Mouse (Mus musculus) neural tube, embryonic 14.5 days (tissue): ENCODE measurements around the gene Eml6. TPM values are rescaled to one million over a fixed set of nuclear protein-coding genes. Genes with fewer than 3 reads are reported as not detected.
"Not testable (repeated sequence)": the region's sequence is repeated elsewhere in the genome, so short reads cannot be mapped to it uniquely, and the experiment has no call there.

Source experiments
- ATAC-seq: fragments of 200-750 bp; cut with Nextera tagmentation; 2 replicates; pipeline ENCODE4 v1.8.0; 2017; ENCODE audit warnings: low read depth, mild to moderate bottlenecking, moderate TSS enrichment, moderate library complexity
- H3K27ac ChIP-seq: fragments of 300-500 bp; sonication (generic); 2 replicates; pipeline ENCODE4 v1.5.1; 2014; ENCODE audit warnings: low read depth, mild to moderate bottlenecking, control low read depth, low read length, moderate library complexity, mixed read lengths
- H3K27me3 ChIP-seq: fragments of 300-500 bp; sonication (generic); 2 replicates; pipeline ENCODE4 v1.6.1; 2014; ENCODE audit warnings: low read length; ENCODE audit not compliant: control insufficient read depth, insufficient read depth
- H3K36me3 ChIP-seq: fragments of 300-500 bp; sonication (generic); 2 replicates; pipeline ENCODE4 v1.6.1; 2014; ENCODE audit warnings: low read length, mixed read lengths; ENCODE audit not compliant: control insufficient read depth, insufficient read depth
- H3K4me1 ChIP-seq: fragments of 300-500 bp; sonication (generic); 2 replicates; pipeline ENCODE4 v1.6.1; 2014; ENCODE audit warnings: low read length; ENCODE audit not compliant: control insufficient read depth, insufficient read depth
- H3K4me2 ChIP-seq: fragments of 300-500 bp; sonication (generic); 2 replicates; pipeline ENCODE4 v1.6.1; 2014; ENCODE audit warnings: mild to moderate bottlenecking, low read depth, low read length, control low read depth
- H3K4me3 ChIP-seq: fragments of 300-500 bp; sonication (generic); 2 replicates; pipeline ENCODE4 v1.5.1; 2014; ENCODE audit warnings: low read depth, low read length, control low read depth, mixed read lengths
- H3K9ac ChIP-seq: fragments of 300-500 bp; sonication (generic); replicated peaks from 2 replicates; pipeline ENCODE4 v1.6.1; 2014; ENCODE audit warnings: low read depth, mild to moderate bottlenecking, control low read depth, low read length, mixed read lengths
- H3K9me3 ChIP-seq: fragments of 300-500 bp; sonication (generic); 2 replicates; pipeline ENCODE4 v1.6.1; 2016; ENCODE audit warnings: low read length; ENCODE audit not compliant: control insufficient read depth
- WGBS: fragments of 180-500 bp; shearing (Covaris S2); extraction: QIAGEN DNeasy Blood & Tissue Kit; methylation state at CpG from one replicate; pipeline ENCODE4 v1.1.7; 2014; 5-methylcytosine and 5-hydroxymethylcytosine counted together
- polyA plus RNA-seq: library from polyadenylated mRNA; unstranded; fragments of >200 nt; fragmentation: Nextera tagmentation; extraction: Ambion mirVana; gene quantifications from 2 replicates; pipeline ENCODE4 v1.2.1, GENCODE M21; 2014

The Eml6 gene
- polyA plus RNA-seq, 1 experiment from 2014 or later: 10.3 TPM

DNA sequence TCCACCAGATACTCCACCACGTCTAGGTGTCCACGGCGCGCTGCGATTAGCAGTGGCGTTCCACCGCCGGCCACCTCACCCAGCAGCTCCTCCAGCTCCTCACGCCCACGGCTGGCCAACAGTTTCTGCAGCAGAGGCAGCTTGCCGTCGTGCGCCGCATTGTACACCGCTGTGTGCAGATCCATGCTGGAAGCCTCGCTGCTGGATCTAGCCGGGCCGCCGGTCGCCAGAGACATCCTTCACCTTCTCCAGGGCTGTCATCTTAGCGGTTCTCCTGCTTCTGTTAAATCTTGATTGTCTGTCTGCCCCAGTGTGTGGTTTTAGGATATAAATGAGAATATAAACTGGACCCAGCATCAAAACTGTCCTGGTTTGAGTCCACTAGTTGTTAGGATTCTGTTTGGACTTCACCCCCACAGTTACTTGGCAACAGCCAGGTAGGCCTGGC is 200.5 kb downstream of the Eml6 start, which contains the start of gene 4931440F15Rik:
Gene 4931440F15Rik, minus strand, starts transcription at position 398 of the 448 bp plus-strand sequence.
- 40% methylated on average over 21 of the region's 21 CpGs for WGBS
- H3K27ac ChIP-seq, H3K4me1 ChIP-seq, H3K4me3 ChIP-seq, H3K4me2 ChIP-seq, H3K36me3 ChIP-seq, H3K27me3 ChIP-seq, H3K9me3 ChIP-seq, H3K9ac ChIP-seq, ATAC-seq: not testable (repeated sequence)

DNA sequence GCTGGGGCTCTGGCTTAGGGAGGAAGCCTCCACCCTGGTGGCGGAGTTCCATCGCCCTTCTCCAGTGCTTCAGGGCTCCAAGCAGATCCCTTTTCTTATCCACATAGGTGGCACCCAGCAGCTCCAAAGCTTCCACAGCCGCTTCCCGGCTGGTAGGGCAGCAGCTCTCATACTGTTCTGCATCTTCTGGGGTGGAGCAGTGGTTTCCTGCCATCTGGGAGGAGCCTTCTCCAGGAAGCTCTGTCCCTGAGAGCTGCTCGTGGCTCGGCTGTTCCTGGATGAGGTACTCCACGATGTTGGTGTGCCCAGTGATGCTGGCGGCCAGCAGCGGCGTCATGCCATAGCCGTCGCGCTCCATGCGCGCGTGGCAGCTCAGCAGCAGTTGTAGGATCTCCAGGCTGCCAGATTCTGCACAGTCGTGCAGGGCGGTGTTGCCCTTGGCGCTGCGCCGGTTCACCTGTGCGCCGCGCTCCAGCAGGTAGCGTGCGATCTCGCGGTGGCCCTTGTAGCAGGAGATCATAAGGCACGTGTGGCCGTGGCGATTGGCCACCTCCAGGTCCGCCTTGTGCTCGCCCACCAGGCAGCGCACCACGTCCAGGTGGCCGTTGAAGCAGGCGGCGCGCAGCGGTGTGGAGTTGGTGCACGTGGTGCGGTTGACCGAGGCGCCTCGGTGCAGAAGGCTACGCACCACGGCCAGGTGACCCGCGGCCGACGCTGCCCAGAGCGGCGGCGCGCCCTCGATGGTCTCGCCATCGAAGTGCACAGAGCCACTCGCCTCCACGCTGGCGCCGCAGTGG is 201.2 kb downstream of the Eml6 start:
- not testable (repeated sequence) for H3K9me3 ChIP-seq, H3K27ac ChIP-seq, H3K4me2 ChIP-seq, H3K4me1 ChIP-seq, H3K9ac ChIP-seq, H3K27me3 ChIP-seq, H3K4me3 ChIP-seq, H3K36me3 ChIP-seq
- WGBS: 20% methylated on average over 50 of the region's 62 CpGs
- ATAC-seq: peak; percentile 55; the same call in 1 of the 2 replicates

GRCm38 (mm10) chr11:29823141-29823540 is 202.7 kb downstream of the Eml6 start:
- H3K4me1 ChIP-seq: no peaks in the 10 kb centered on the region
- H3K27ac ChIP-seq: no peak overlapping the region
- no peak overlapping the region for H3K9ac ChIP-seq
- no peak overlapping the region for H3K4me3 ChIP-seq
- 94% methylated on average over 2 of the region's 2 CpGs for WGBS
- H3K4me2 ChIP-seq: no peak overlapping the region
- H3K9me3 ChIP-seq: no peaks in the 10 kb centered on the region
- ATAC-seq: no peak
- H3K27me3 ChIP-seq: no peaks in the 10 kb centered on the region
- no peaks in the 10 kb centered on the region for H3K36me3 ChIP-seq

- Histone ChIP-seq H3K27me3 (no peaks in the 10 kb centered on the region), H3K36me3 (no peaks in the 10 kb centered on the region), H3K27ac (no peak overlapping the region), H3K9me3 (no peaks in the 10 kb centered on the region), H3K4me1 (no peaks in the 10 kb centered on the region), H3K4me2 (no peak overlapping the region), H3K9ac (no peak overlapping the region), H3K4me3 (no peak overlapping the region)
- no peak for ATAC-seq
Measured at GRCm38 (mm10) chr11:29815670-29816069, 210.2 kb downstream of the Eml6 start.

GRCm38 (mm10) chr11:29815261-29815660 is 210.6 kb downstream of the Eml6 start:
- no peaks in the 10 kb centered on the region for H3K36me3 ChIP-seq
- no peak overlapping the region for H3K27ac ChIP-seq
- no peaks in the 10 kb centered on the region for H3K27me3 ChIP-seq
- no peaks in the 10 kb centered on the region for H3K4me1 ChIP-seq
- ATAC-seq: no peak
- H3K4me2 ChIP-seq: no peak overlapping the region
- no peak overlapping the region for H3K9ac ChIP-seq
- no peaks in the 10 kb centered on the region for H3K9me3 ChIP-seq
- H3K4me3 ChIP-seq: no peak overlapping the region
- WGBS: 94% methylated on average over 3 of the region's 3 CpGs

DNA sequence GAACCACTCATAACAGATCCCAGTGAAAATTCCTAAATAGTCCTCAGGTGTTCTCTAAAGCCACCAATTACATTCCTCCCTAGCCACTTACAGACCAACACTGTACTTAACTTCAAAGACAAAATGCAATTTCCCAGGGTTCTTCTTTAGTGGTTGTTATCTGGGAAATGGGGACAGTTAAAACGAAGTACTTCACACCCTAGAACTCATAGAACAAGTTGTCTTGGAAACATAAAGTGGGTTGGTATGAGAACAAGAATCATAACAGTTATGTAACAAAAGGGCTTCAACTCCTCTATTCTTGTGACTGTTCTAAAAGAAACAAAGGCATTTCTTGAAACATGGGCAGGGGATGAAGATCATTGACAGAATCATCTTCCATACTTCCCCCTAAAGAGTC is 212.6 kb downstream of the Eml6 start:
- Histone ChIP-seq H3K9ac (no peak overlapping the region), H3K4me1 (no peaks in the 10 kb centered on the region), H3K36me3 (no peaks in the 10 kb centered on the region), H3K4me3 (no peak overlapping the region), H3K4me2 (no peak overlapping the region), H3K9me3 (no peaks in the 10 kb centered on the region), H3K27ac (no peak overlapping the region), H3K27me3 (no peaks in the 10 kb centered on the region)
- 85% methylated on average over 1 of the region's 1 CpGs for WGBS
- no peak for ATAC-seq

- 69% methylated on average over 3 of the region's 3 CpGs for WGBS
- Histone ChIP-seq H3K36me3 (no peaks in the 10 kb centered on the region), H3K9me3 (no peaks in the 10 kb centered on the region), H3K27me3 (no peaks in the 10 kb centered on the region), H3K9ac (no peak overlapping the region), H3K4me3 (no peak overlapping the region), H3K27ac (no peak overlapping the region), H3K4me2 (no peak overlapping the region), H3K4me1 (no peaks in the 10 kb centered on the region)
- ATAC-seq: peak; percentile 54; the same call in 1 of the 2 replicates
Measured at GRCm38 (mm10) chr11:29812475-29812874, 213.4 kb downstream of the Eml6 start.

DNA sequence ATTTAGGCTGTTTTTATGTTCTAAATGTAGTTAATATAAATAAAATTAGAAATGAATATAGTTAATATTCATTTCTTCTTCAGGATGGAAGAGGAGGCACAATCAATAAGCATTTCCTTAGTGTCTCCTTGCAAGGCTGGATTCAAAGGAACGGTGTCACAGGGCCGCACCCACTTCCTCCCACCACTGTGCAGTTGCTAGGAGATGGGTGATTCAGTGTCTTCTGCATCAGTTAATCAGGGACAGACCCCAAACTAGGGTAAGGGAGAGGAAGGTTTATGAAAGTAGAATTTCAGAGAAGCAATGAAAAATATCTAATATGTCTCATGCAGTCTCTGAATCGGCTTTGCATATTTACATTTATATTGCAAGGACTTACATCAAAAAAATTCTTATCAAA is 215.5 kb downstream of the Eml6 start:
- no peak for ATAC-seq
- H3K27me3 ChIP-seq: no peaks in the 10 kb centered on the region
- H3K4me2 ChIP-seq: no peak overlapping the region
- no peak overlapping the region for H3K4me3 ChIP-seq
- H3K4me1 ChIP-seq: no peaks in the 10 kb centered on the region
- H3K9ac ChIP-seq: no peak overlapping the region
- no peaks in the 10 kb centered on the region for H3K36me3 ChIP-seq
- no peaks in the 10 kb centered on the region for H3K9me3 ChIP-seq
- WGBS: 74% methylated on average over 3 of the region's 3 CpGs
- H3K27ac ChIP-seq: no peak overlapping the region

DNA sequence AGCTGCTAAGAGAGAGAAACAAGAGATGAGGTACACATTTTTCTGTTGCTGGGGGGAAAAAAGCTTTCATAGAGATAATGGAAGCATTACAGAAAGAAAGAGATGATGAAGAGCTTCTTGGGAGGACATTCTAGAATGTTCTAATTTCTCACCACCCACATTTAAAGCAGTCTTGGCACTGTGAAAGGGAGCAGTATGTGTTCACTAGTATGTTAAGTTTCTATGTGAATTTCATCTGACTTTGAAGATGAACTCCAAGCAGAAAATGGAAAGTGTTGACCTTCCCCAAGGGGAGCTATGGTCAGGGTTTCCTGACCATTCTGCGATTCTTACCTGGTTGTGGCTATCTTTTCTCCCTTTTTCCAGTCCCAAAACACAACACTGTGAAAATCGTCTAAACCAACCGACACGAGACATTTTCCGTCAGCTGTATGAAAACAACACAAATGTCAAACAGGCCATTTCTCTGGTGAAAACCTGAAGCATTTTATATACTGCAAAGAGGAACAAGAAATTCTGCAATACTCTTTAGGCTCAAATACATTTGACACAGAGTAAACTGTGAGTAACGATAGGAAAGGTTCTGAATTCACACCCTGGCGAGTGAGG is 216.7 kb downstream of the Eml6 start:
- Histone ChIP-seq H3K27ac (no peak overlapping the region), H3K4me3 (no peak overlapping the region), H3K36me3 (no peaks in the 10 kb centered on the region), H3K27me3 (no peaks in the 10 kb centered on the region), H3K9me3 (no peaks in the 10 kb centered on the region), H3K4me2 (no peak overlapping the region), H3K9ac (no peak overlapping the region), H3K4me1 (no peaks in the 10 kb centered on the region)
- 90% methylated on average over 7 of the region's 7 CpGs for WGBS
- no peak for ATAC-seq
